Mouse (Mus musculus) MEL-GATA-1-ER (cell line): ENCODE data around the gene Havcr2.
"Not testable (repeated sequence)": the region's sequence is repeated elsewhere in the genome, so short reads cannot be mapped to it uniquely, and the experiment has no call there.

Source experiments
- DNase-seq: peaks from one replicate; pipeline ENCODE4 v3.0.0-alpha.2; 2012; ENCODE audit warnings: low read depth; ENCODE audit errors: extremely low read depth

Havcr2 gene

GRCm38 (mm10) chr11:46454453-46455045, at the start of gene Havcr2:
Havcr2 (plus strand) TSS chr11:46454935.
- DNase-seq = peak; percentile 89

DNA sequence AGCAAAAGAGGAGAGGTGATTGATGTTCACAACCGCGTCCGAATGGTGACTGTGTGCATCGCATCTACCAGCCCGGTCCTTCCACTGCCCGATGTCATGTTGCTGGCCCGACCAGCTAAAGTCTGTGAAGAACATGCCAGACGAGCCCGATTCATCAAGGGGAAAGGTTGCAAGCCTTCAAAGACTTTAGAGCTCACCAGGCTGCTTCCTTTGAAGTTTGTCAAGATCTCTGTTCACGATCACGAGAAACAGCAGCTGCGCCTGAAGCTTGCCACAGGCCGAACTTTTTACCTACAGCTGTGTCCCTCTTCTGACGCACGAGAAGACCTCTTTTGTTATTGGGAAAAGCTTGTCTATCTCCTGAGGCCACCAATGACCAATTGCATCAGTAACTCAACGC, 49.7 kb upstream of the Havcr2 start:
- no peak for DNase-seq

DNA sequence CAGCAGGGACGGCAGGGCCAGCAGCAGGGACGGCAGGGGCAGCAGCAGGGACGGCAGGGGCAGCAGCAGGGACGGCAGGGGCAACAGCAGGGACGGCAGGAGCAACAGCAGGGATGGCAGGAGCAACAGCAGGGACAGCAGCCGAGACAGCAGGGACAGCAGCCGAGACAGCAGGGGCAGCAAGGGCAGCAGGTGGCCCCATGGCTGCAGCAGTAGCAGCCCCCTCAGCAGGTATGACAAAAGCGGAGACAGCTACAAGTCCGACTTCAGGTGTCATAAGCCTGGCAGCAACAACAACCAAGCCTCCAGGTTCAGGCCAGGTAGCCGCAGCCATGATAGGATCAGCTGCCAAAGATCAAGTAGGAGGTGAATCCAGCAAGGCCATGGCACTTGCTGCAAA, 48.0 kb upstream of the Havcr2 start:
- DNase-seq = no peak

DNA sequence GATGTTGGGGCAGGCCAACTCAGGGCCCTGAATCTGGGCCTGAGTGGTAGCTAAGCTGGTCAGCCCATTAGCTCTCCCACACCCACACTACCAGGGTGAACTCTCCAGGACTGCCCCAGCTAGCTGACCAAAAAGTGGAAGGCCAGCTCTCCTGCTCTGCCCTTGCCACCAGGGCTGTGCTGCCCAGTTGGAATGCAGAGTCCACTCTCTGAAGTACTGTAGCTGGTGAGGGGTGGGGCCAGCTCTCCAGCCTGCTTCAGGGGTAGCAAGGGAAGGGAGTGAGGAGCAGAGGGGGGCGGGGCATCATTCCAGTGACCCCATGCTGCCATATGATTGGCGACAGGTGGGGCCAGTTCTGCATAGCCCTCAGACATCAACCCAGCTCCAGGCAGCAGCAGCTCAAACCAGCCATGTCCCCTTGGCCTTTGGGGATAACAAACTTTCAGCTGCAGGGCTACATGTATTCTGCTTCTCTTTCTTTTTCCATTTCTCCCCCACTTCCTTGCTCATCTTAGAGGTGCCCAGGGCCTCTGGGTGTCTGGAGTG, 44.6 kb upstream of the Havcr2 start:
- DNase-seq = no peak

DNA sequence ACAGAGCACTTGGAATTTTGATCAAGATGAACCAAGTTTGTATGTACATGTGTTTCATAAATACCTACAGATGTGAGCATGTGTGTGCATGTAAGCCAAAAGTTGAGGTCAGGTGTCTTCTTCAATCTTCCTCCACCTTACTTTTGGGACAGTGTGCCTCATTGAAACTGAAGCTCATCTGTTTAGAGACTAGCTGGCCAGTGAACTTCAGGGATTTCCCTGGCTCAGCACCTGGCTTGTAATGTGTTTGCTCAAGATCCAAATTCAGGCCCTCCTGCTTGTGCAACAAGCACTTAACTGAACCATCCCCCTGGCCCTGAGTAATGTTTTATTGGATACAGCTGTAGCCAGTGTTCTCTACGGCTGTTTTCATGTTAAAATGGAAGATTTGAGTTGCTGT, 36.3 kb upstream of the Havcr2 start:
- DNase-seq = no peak

GRCm38 (mm10) chr11:46418860-46419259, 35.9 kb upstream of the Havcr2 start:
- DNase-seq = no peak

DNA sequence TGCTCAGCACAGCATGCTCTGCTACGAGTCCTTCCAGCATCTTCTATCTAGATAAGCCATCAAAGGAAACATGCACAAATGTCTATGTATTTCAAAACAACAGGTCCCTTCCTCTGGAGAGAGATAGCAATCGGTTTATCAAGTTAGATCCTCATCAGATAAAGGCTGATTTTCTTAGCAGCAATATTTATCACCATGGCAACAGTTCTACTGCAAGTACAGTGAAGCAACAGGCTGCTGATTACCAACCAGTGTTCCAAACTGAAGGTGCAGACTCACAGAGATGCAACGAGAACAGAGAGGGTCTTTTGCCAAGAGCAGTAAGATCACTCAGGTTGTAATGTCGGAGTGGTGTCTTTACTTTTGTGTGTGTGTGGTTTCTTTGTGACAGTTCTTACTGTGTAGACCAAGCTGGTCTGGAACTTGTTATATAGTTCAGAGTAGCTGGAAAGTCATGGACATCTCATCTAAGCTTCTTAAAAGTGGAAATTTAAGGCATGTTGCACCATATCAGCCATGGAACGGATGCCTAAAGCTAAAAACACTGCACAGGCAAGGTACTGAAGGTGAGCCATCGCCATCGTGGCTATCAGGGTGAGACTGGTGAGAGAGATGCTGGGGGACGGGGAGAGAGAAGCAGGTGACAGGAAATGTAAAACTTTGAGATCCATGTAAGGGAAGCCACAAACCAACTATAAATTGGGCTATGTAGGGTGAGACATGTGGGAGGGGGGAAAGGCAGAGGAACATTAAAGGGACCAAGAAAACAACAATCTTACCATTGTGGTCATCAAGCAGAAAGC, 33.4 kb upstream of the Havcr2 start:
- no peak for DNase-seq

- not testable (repeated sequence) for DNase-seq
Observed at GRCm38 (mm10) chr11:46428131-46428530, 26.6 kb upstream of the Havcr2 start.

DNA sequence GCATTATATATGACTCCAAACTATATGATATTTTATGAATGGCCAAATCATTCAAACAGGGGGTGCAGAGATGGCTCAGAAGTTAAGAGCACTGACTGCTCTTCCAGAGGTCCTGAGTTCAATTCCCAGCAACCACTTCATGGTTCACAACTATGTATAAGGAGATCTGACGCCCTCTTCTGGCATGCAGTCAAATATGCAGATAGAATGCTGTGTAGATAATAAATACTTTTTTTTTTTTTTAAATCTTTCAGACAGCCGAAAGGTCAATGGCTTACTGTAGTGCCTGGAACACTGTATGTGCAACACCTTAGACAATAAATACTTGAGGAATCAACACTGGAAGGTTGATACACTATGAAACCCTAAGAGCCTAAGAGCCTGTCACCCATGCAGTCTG, 24.6 kb upstream of the Havcr2 start:
- no peak for DNase-seq

- DNase-seq = no peak
Observed at GRCm38 (mm10) chr11:46431129-46431528, 23.6 kb upstream of the Havcr2 start.

DNA sequence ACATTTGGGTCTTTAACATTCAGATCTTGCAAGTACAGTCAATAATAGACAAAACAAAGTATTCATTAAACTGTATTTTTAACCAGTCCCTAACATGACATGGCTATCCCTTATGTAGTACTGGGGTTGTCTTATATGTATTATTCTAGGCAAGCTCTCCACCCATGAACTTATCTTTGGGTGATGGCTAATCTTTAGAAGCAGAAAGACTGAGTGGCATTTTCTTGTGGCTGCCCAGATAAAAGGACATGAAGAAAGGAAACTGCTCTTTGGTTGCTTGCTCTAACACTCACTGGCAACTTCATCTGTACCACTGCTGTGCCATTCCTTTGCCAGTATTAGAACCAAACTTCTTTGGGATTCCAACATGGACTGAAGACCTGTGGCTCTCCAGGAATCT, 19.4 kb upstream of the Havcr2 start:
- no peak for DNase-seq

- DNase-seq = peak; percentile 96
Observed at GRCm38 (mm10) chr11:46436760-46437458, 17.8 kb upstream of the Havcr2 start, which contains the start of gene Med7. Med7 (plus strand) TSS chr11:46436925.

DNA sequence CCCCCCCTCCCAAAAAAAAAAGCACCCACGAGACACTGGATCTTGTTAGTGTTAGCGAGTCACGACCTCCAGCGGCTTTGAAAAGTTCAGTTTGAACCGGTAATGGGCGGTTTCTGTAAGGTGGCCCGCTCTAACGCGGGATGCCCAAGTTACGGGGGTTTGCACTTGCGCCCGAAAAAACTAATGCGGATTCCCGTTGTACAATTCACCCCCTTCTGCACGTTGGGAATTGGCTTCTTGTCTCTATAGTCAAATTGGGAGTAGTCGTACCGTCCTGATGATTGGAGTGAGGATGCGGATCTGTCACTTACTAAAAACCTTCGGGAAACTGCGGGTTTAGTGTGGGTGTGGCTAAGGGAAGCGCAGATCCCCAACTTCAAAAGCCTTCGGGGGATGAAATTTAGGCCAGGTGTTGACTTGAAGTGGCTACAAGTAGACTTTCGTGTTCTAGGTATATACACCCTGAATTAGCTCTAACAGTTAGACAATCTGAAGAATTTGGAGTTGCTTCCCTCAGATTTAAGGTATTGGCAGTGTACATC, 17.2 kb upstream of the Havcr2 start:
- DNase-seq = no peak

DNA sequence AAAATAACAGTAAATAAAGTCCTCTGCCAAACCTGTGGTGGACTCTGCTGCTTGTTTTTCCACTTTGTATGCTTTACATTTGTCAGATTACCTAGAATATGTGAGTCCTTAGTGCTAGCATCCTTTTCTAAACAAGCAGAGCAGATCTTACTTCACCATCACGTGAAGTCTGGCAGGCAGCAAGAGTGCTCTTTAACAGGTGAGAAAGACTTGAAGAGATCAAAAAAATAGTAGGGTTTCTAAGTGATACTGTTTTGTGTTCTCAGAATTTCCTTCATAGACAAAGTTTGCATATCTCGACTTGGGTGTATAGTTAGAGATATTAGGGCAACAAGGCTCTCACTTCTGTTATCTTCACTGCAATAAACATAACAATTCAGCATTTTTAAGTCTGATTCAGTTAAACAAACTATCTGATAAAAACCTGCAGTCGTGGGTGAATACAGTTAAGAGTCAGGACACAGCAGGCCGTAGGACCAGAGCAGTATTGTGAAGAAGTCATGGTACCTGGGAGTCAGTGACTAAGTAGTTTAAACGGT, 15.7 kb upstream of the Havcr2 start:
- DNase-seq = no peak

DNA sequence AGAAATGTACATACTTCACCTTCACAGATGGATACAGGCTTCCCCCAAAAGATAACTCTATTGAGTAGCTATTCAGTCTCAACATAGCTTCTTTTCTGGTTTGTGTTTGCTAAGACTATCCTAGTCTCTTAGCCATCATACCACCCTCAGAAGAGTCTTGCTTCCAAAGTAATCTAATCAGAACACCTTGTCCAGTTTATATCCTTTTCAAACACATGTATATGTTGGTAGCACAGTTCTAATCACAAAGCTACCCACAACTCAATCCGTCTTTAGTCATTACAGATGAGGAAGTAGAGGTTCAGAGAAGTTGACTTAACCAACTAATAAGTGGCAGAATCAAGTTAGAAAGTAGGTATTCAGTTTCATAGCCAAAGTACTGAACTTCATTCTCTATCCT, 13.0 kb upstream of the Havcr2 start:
- peak; percentile 90 for DNase-seq

GRCm38 (mm10) chr11:46443152-46443551, 11.6 kb upstream of the Havcr2 start:
- DNase-seq = no peak

GRCm38 (mm10) chr11:46443979-46444378, 10.8 kb upstream of the Havcr2 start:
- DNase-seq = no peak

- DNase-seq = no peak
Observed at GRCm38 (mm10) chr11:46446150-46446549, 8.6 kb upstream of the Havcr2 start.

DNA sequence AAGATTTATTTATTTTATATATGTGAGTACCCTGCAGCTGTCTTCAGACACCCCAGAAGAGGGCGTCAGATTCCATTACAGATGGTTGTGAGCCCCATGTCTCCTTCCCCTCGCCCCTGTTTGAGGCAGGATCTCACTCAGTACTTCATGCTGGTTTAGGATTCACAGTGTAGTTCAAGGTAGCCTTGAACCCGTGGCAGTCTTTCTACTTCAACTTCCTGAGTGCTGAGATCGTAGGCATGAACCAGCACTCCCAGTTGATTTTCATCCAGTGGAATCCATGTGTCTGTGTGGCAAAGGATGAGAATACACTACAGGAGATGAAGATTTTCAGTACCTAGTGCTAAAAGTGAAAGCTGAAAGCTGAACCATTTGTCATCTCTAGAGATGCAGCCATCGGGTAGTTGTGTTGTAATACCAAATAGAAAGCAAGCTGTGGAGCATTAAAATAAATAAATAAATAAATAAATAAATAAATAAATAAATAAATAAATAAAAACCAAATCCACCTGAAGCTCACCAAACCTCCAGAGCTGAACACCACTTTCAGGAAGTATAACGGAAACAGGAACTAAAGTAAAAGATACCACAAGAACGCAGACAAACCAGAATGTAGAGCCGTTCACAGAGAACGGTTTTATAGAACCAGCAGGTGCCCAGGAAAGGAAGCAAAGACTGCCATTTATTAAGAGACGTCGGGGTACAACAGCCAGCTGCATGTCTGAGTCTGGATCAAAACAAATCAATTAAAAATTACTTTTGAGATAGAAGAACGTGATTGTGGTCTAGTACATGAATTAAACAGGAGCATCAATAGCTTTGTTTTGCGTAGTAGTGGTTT, 6.9 kb upstream of the Havcr2 start:
- peak; percentile 57 for DNase-seq

DNA sequence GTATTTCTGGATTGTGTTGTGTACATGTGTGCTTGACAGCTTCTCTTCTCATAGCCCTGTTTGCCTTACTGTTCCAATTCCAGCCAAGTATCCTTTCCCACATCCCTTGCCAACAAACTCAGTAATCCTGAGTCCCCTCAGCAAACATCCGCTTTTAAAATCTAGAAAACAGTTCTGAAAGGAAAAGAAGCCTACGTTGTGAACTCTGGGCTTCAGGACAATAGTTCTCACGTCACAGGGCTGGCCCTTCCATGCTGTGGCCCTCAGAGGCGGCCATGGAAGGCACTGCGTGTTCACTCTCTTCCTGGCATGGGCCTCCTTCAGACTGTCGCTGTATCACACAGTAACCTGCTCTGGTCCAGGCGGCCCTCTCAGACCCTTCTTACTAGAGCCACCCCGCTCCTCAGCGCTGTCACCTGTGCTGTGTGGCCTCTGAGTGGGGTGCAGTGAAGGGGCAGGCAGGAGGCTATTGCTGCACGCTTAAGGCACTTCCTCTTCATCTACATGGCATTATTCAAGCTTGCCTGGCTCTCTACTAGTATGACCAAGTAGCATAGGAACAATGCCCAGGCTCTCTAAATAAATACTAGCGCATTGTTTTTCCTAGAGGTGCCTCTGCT, 5.2 kb upstream of the Havcr2 start:
- DNase-seq = no peak
